Mouse (Mus musculus): ENCODE results near the gene Unc13c.

DNA sequence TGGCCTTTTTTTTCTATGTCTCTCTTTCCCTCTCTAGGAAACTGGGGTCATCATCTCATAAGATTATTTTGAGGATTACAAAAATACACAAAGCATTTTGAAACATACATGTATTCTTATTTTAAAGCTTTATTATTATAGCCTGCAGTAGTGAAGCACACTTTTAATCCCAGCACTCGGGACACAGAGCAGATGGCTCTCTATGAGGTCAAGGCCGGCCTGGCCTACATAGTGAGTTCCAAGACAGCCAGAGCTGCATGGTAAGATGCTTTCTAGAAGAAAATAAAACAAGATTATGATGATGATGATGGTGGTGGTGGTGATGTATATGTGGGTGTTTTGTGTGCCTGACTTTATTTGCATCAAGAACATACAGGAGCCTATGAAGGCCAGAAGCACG lies 109.3 kb downstream of the Unc13c start:
- TF ChIP-seq CTCF (IDR thresholded peaks at IDR 0.05; ENCODE audit: extremely low read depth, insufficient read depth, insufficient read length, insufficient replicate concordance) (no peak), POLR2A (IDR thresholded peaks at IDR 0.05; ENCODE audit: low read depth, low read length) (no peak)

All from spleen, adult 2 months (tissue).